Comparison of ENCODE assay signal across 8 mouse cellular contexts in the genomic region with DNA sequence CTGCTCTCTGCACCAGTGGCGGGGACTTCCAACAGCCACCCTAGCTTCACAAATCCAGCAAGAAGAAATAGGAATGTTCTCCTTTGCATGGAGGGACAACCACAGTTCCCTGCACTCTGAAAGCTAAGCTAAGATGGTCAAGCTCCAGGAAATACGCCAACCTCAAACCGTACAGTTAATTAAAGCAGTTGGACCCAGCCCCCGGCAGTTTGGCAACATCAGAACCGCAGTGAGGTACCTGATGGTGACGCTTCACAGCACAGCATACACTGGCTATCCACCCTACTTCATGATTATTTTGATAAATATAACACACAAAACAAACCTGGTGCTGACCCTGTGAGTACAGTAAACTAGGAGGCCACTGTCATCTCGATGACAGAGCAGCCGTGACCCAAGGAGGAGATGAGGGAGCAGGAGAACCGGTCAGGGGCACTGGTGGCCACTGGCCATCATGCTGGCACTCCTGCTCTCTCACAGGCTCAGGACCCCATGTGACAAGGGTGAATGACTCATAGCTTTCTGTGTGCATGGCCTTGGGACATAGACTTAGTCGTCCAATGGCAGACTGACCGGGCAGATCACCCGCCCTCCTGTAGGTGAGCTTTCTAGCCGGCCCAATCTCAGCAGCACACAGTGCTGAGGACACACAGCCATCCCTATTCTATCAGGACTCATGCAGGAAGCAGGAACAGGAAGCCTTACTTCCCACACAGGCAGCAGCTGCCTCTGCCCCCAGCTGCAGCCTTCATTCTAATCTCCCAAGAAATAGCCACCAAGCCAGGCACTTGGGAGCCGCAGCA. TPM values are rescaled to one million over a fixed set of nuclear protein-coding genes. Genes with fewer than 3 reads are reported as not detected.
DNase-seq lines count a peak whose midpoint lies in the region; ATAC-seq lines count a peak whose summit lies in the region.

No protein-coding gene starts in this region.

- H3K27ac ChIP-seq in kidney, embryonic 14.5 days (ENCODE audit: low read depth, low read length), result peak overlapping the region; percentile 94
- H3K27ac ChIP-seq in midbrain, embryonic 14.5 days (replicated peaks; ENCODE audit: low read depth, low read length), result peak overlapping the region; percentile 32; the same call in 1 of the 2 replicates

- no peaks in the 10 kb centered on the region for H3K9me3 ChIP-seq in kidney, embryonic 14.5 days (ENCODE audit: control insufficient read depth, low read length)
- H3K9me3 ChIP-seq in midbrain, embryonic 14.5 days (ENCODE audit: control insufficient read depth, low read length), result no peaks in the 10 kb centered on the region

- DNase-seq in layer of hippocampus, adult 9-11 months, result peak; percentile 41
- no peak for DNase-seq in layer of hippocampus, adult 9-10 months (ENCODE audit: low spot score)
- DNase-seq in brain, adult 2 months (ENCODE audit: low read depth, low spot score), result peak; percentile 87
- DNase-seq in heart, adult 9 months (ENCODE audit: low spot score in 2 of 2), result peak; percentile 48 to 79
- DNase-seq in midbrain, embryonic 14.5 days, result no peak
- DNase-seq in thymus, postnatal 14 days, result no peak

- no peaks in the 10 kb centered on the region for H3K27me3 ChIP-seq in kidney, embryonic 14.5 days (ENCODE audit: control insufficient read depth, insufficient read depth, low read length)
- no peaks in the 10 kb centered on the region for H3K27me3 ChIP-seq in midbrain, embryonic 14.5 days (ENCODE audit: control insufficient read depth, insufficient read depth, low read length)

- no peak overlapping the region for H3K4me2 ChIP-seq in kidney, embryonic 14.5 days (replicated peaks; ENCODE audit: low read depth, low read length)
- H3K4me2 ChIP-seq in midbrain, embryonic 14.5 days (ENCODE audit: low read length), result no peak overlapping the region

- H3K4me3 ChIP-seq in kidney, embryonic 14.5 days (ENCODE audit: low read length), result no peak overlapping the region
- H3K4me3 ChIP-seq in midbrain, embryonic 14.5 days (replicated peaks; ENCODE audit: low read depth, low read length), result no peak overlapping the region

- 0 out of 2 replicates have a peak, but pooled peaks have one; percentile 20 for ATAC-seq in kidney, embryonic 14.5 days (ENCODE audit: low FRiP score, low TSS enrichment)
- ATAC-seq in midbrain, embryonic 14.5 days (ENCODE audit: low FRiP score, low TSS enrichment), result no peak
- no peak for ATAC-seq in inflammation-experienced regulatory T-cells, adult 6 months

- 69% methylated on average over 14 of the region's 14 CpGs for WGBS in kidney, embryonic 14.5 days
- WGBS in midbrain, embryonic 14.5 days, result 90% methylated on average over 14 of the region's 14 CpGs

- peaks cover 38% of the 10 kb centered on the region for H3K4me1 ChIP-seq in kidney, embryonic 14.5 days (ENCODE audit: control insufficient read depth, insufficient read depth, low read length)
- H3K4me1 ChIP-seq in midbrain, embryonic 14.5 days (ENCODE audit: control insufficient read depth, insufficient read depth, low read length), result 0 out of 2 replicates have a peak, but pooled peaks cover 5% of the 10 kb centered on the region

- no peak overlapping the region for H3K9ac ChIP-seq in kidney, embryonic 14.5 days (ENCODE audit: low read depth, low read length)
- no peak overlapping the region for H3K9ac ChIP-seq in midbrain, embryonic 14.5 days (replicated peaks; ENCODE audit: low read length)

- H3K36me3 ChIP-seq in kidney, embryonic 14.5 days (ENCODE audit: control insufficient read depth, insufficient read depth, low read length), result peaks cover 67% of the 10 kb centered on the region
- H3K36me3 ChIP-seq in midbrain, embryonic 14.5 days (ENCODE audit: control insufficient read depth, insufficient read depth, low read length), result 0 out of 2 replicates have a peak, but pooled peaks cover 11% of the 10 kb centered on the region

RNA-seq across cellular contexts. Expression of a gene that starts 41.0 kb away (rescaled TPM):
- polyA plus RNA-seq in kidney, embryonic 14.5 days (2014; fragmentation: Nextera tagmentation; extraction: Ambion mirVana), result not detected in 2 replicates
- polyA plus RNA-seq in midbrain, embryonic 14.5 days (2014; fragmentation: Nextera tagmentation; extraction: Ambion mirVana), result 0.11 TPM in 2 replicates
- 1 to 10 TPM in 1 of 3 experiments, not detected in 2; 1.2 TPM for polyA plus RNA-seq in inflammation-experienced regulatory T-cells, adult 6 months (2017; shearing (Covaris generic))

RNA-seq across cellular contexts. Expression of a gene that starts 44.2 kb away (rescaled TPM):
- polyA plus RNA-seq in kidney, embryonic 14.5 days (2014; fragmentation: Nextera tagmentation; extraction: Ambion mirVana), result 43.8 and 72.3 TPM in 2 replicates
- 7.3 and 14.8 TPM in 2 replicates for polyA plus RNA-seq in midbrain, embryonic 14.5 days (2014; fragmentation: Nextera tagmentation; extraction: Ambion mirVana)
- polyA plus RNA-seq in inflammation-experienced regulatory T-cells, adult 6 months (2017; shearing (Covaris generic)), result 100 to 1,000 TPM; 218 to 293 (median 259) TPM

Comparison
In these comparisons a context has a peak if more than half of its experiments do, and no peak if none do; other contexts are left out.
1. DNase-seq: peak in layer of hippocampus, adult 9-11 months (single experiment), brain, adult 2 months (single experiment) and heart, adult 9 months (2 of 2); none in layer of hippocampus, adult 9-10 months (single experiment), midbrain, embryonic 14.5 days (single experiment) and thymus, postnatal 14 days (single experiment).